Mouse (Mus musculus): Measurements from ENCODE around the gene Fam205a1. TPM values are rescaled to one million over a fixed set of nuclear protein-coding genes. Genes with fewer than 3 reads are reported as not detected.
"Not testable (repeated sequence)": the region's sequence is repeated elsewhere in the genome, so short reads cannot be mapped to it uniquely, and the experiment has no call there.

Fam205a1 gene
- total and polyA plus RNA-seq, 2 experiments from 2014 or later: 0.05 TPM; not detected in 1

GRCm38 (mm10) chr4:42872746-42873435 lies 19.2 kb upstream of the Fam205a1 start:
- no peak for TF ChIP-seq CTCF (IDR thresholded peaks at IDR 0.05; ENCODE audit: low read depth)
- Histone ChIP-seq H3K27me3 (ENCODE audit: insufficient read depth, low read length) (no peaks in the 10 kb centered on the region), H3K9ac (no peak overlapping the region), H3K4me2 (ENCODE audit: low read depth) (no peak overlapping the region), H3K4me1 (ENCODE audit: insufficient read depth) (no peaks in the 10 kb centered on the region), H3K9me3 (ENCODE audit: low read length) (no peaks in the 10 kb centered on the region), H3K36me3 (ENCODE audit: insufficient read depth) (no peaks in the 10 kb centered on the region), H3K27ac (ENCODE audit: low read depth, low read length) (no peak overlapping the region), H3K4me3 (ENCODE audit: low read depth, low read length) (no peak overlapping the region)
- DNase-seq (no peak), ATAC-seq (no peak)
- 90% methylated on average over 16 of the region's 16 CpGs for WGBS

- Histone ChIP-seq H3K27ac (ENCODE audit: low read depth, low read length) (no peak overlapping the region), H3K36me3 (ENCODE audit: insufficient read depth) (no peaks in the 10 kb centered on the region), H3K27me3 (ENCODE audit: insufficient read depth, low read length) (no peaks in the 10 kb centered on the region), H3K4me1 (ENCODE audit: insufficient read depth) (no peaks in the 10 kb centered on the region), H3K9me3 (ENCODE audit: low read length) (no peaks in the 10 kb centered on the region), H3K4me3 (ENCODE audit: low read depth, low read length) (no peak overlapping the region), H3K9ac (no peak overlapping the region), H3K4me2 (ENCODE audit: low read depth) (no peak overlapping the region)
- TF ChIP-seq CTCF (IDR thresholded peaks at IDR 0.05; ENCODE audit: low read depth): no peak
- ATAC-seq (no peak), DNase-seq (no peak)
- WGBS: 95% methylated on average over 7 of the region's 7 CpGs
Measured at GRCm38 (mm10) chr4:42872151-42872550, 18.5 kb upstream of the Fam205a1 start.

GRCm38 (mm10) chr4:42870748-42871147 lies 17.1 kb upstream of the Fam205a1 start:
- H3K4me2 ChIP-seq (ENCODE audit: low read depth): no peak overlapping the region
- H3K27me3 ChIP-seq (ENCODE audit: insufficient read depth, low read length): no peaks in the 10 kb centered on the region
- WGBS: 83% methylated on average over 5 of the region's 5 CpGs
- H3K36me3 ChIP-seq (ENCODE audit: insufficient read depth): no peaks in the 10 kb centered on the region
- 0 out of 2 replicates have a peak, but pooled peaks have one; percentile 43 for ATAC-seq
- DNase-seq: peak; percentile 35
- no peaks in the 10 kb centered on the region for H3K4me1 ChIP-seq (ENCODE audit: insufficient read depth)
- peak; percentile 70 for TF ChIP-seq CTCF (IDR thresholded peaks at IDR 0.05; ENCODE audit: low read depth)
- H3K9me3 ChIP-seq (ENCODE audit: low read length): no peaks in the 10 kb centered on the region
- no peak overlapping the region for H3K27ac ChIP-seq (ENCODE audit: low read depth, low read length)
- H3K9ac ChIP-seq: no peak overlapping the region
- H3K4me3 ChIP-seq (ENCODE audit: low read depth, low read length): no peak overlapping the region

- Histone ChIP-seq H3K4me3 (ENCODE audit: low read depth, low read length) (no peak overlapping the region), H3K27me3 (ENCODE audit: insufficient read depth, low read length) (no peaks in the 10 kb centered on the region), H3K4me1 (ENCODE audit: insufficient read depth) (no peaks in the 10 kb centered on the region), H3K27ac (ENCODE audit: low read depth, low read length) (no peak overlapping the region), H3K9ac (no peak overlapping the region), H3K9me3 (ENCODE audit: low read length) (no peaks in the 10 kb centered on the region), H3K36me3 (ENCODE audit: insufficient read depth) (no peaks in the 10 kb centered on the region), H3K4me2 (ENCODE audit: low read depth) (no peak overlapping the region)
- no peak for TF ChIP-seq CTCF (IDR thresholded peaks at IDR 0.05; ENCODE audit: low read depth)
- no peak for ATAC-seq
- WGBS: 93% methylated on average over 5 of the region's 5 CpGs
- DNase-seq: no peak
Measured at GRCm38 (mm10) chr4:42868193-42868592, 14.5 kb upstream of the Fam205a1 start.

GRCm38 (mm10) chr4:42867390-42867789 lies 13.7 kb upstream of the Fam205a1 start:
- no peak for ATAC-seq
- no peak overlapping the region for H3K4me3 ChIP-seq (ENCODE audit: low read depth, low read length)
- no peaks in the 10 kb centered on the region for H3K4me1 ChIP-seq (ENCODE audit: insufficient read depth)
- TF ChIP-seq CTCF (IDR thresholded peaks at IDR 0.05; ENCODE audit: low read depth): no peak
- no peaks in the 10 kb centered on the region for H3K27me3 ChIP-seq (ENCODE audit: insufficient read depth, low read length)
- DNase-seq: no peak
- no peak overlapping the region for H3K27ac ChIP-seq (ENCODE audit: low read depth, low read length)
- 77% methylated on average over 3 of the region's 3 CpGs for WGBS
- H3K9me3 ChIP-seq (ENCODE audit: low read length): no peaks in the 10 kb centered on the region
- H3K4me2 ChIP-seq (ENCODE audit: low read depth): no peak overlapping the region
- H3K36me3 ChIP-seq (ENCODE audit: insufficient read depth): no peaks in the 10 kb centered on the region
- no peak overlapping the region for H3K9ac ChIP-seq

GRCm38 (mm10) chr4:42863487-42863886 lies 9.8 kb upstream of the Fam205a1 start:
- H3K4me3 ChIP-seq (ENCODE audit: low read depth, low read length); H3K27me3 ChIP-seq (ENCODE audit: insufficient read depth, low read length); DNase-seq; H3K4me1 ChIP-seq (ENCODE audit: insufficient read depth); H3K4me2 ChIP-seq (ENCODE audit: low read depth); H3K36me3 ChIP-seq (ENCODE audit: insufficient read depth); H3K9me3 ChIP-seq (ENCODE audit: low read length); ATAC-seq; H3K9ac ChIP-seq; H3K27ac ChIP-seq (ENCODE audit: low read depth, low read length): not testable (repeated sequence)
- 91% methylated on average over 5 of the region's 5 CpGs for WGBS

GRCm38 (mm10) chr4:42860483-42860882 lies 6.8 kb upstream of the Fam205a1 start:
- not testable (repeated sequence) for ATAC-seq; H3K27me3 ChIP-seq (ENCODE audit: insufficient read depth, low read length); H3K36me3 ChIP-seq (ENCODE audit: insufficient read depth); H3K9me3 ChIP-seq (ENCODE audit: low read length); H3K4me3 ChIP-seq (ENCODE audit: low read depth, low read length); H3K9ac ChIP-seq; H3K27ac ChIP-seq (ENCODE audit: low read depth, low read length); DNase-seq; H3K4me1 ChIP-seq (ENCODE audit: insufficient read depth); H3K4me2 ChIP-seq (ENCODE audit: low read depth)
- 81% methylated on average over 9 of the region's 9 CpGs for WGBS

- DNase-seq; H3K36me3 ChIP-seq (ENCODE audit: insufficient read depth); H3K27ac ChIP-seq (ENCODE audit: low read depth, low read length); H3K4me3 ChIP-seq (ENCODE audit: low read depth, low read length); H3K4me1 ChIP-seq (ENCODE audit: insufficient read depth); ATAC-seq; H3K4me2 ChIP-seq (ENCODE audit: low read depth); H3K9me3 ChIP-seq (ENCODE audit: low read length); H3K9ac ChIP-seq; H3K27me3 ChIP-seq (ENCODE audit: insufficient read depth, low read length): not testable (repeated sequence)
- WGBS: 76% methylated on average over 1 of the region's 1 CpGs
Measured at GRCm38 (mm10) chr4:42856671-42857070, 3.0 kb upstream of the Fam205a1 start, which contains the start of gene Gm12394. TSS of gene Gm12394 (minus strand) at chr4:42856771.

Other genes with a start within 250 kb of the Fam205a1 start
- gene Gm10591, start 241.7 kb downstream of the Fam205a1 start, total RNA-seq (2014; rRNA removed): not detected in 2 replicates
- gene Gm10591, start 241.7 kb downstream of the Fam205a1 start, polyA plus RNA-seq (2015; fragmentation: Nextera tagmentation; extraction: Ambion mirVana): not detected in 2 replicates
- not detected in 2 replicates for gene Gm2564, start 224.2 kb downstream of the Fam205a1 start, total RNA-seq (2014; rRNA removed)
- gene Gm2564, start 224.2 kb downstream of the Fam205a1 start, polyA plus RNA-seq (2015; fragmentation: Nextera tagmentation; extraction: Ambion mirVana): 0.40 TPM in 1 of 2 replicates, not detected in the other
- gene Ccl27b, start 198.6 kb downstream of the Fam205a1 start, total RNA-seq (2014; rRNA removed): not detected in 2 replicates
- not detected in 2 replicates for gene Ccl27b, start 198.6 kb downstream of the Fam205a1 start, polyA plus RNA-seq (2015; fragmentation: Nextera tagmentation; extraction: Ambion mirVana)
- gene Il11ra2, start 192.0 kb downstream of the Fam205a1 start, total RNA-seq (2014; rRNA removed): 0.43 TPM in 1 of 2 replicates, not detected in the other
- not detected in 2 replicates for gene Il11ra2, start 192.0 kb downstream of the Fam205a1 start, polyA plus RNA-seq (2015; fragmentation: Nextera tagmentation; extraction: Ambion mirVana)
- gene 4930578G10Rik, start 118.3 kb downstream of the Fam205a1 start, total RNA-seq (2014; rRNA removed): not detected in 2 replicates
- gene 4930578G10Rik, start 118.3 kb downstream of the Fam205a1 start, polyA plus RNA-seq (2015; fragmentation: Nextera tagmentation; extraction: Ambion mirVana): 0.56 and 0.91 TPM in 2 replicates
- gene Ccl19, start 97.3 kb downstream of the Fam205a1 start, total RNA-seq (2014; rRNA removed): not detected in 2 replicates
- not detected in 2 replicates for gene Ccl19, start 97.3 kb downstream of the Fam205a1 start, polyA plus RNA-seq (2015; fragmentation: Nextera tagmentation; extraction: Ambion mirVana)
- 0.52 TPM in 1 of 2 replicates, not detected in the other for gene Ccl21a, start 79.9 kb downstream of the Fam205a1 start, total RNA-seq (2014; rRNA removed)
- gene Ccl21a, start 79.9 kb downstream of the Fam205a1 start, polyA plus RNA-seq (2015; fragmentation: Nextera tagmentation; extraction: Ambion mirVana): 0.22 and 0.58 TPM in 2 replicates
- gene Gm12394, start 2.9 kb upstream of the Fam205a1 start, total RNA-seq (2014; rRNA removed): 0.23 TPM in 1 of 2 replicates, not detected in the other
- 0.16 and 0.41 TPM in 2 replicates for gene Gm12394, start 2.9 kb upstream of the Fam205a1 start, polyA plus RNA-seq (2015; fragmentation: Nextera tagmentation; extraction: Ambion mirVana)
- not detected in 2 replicates for gene Fam205c, start 20.3 kb upstream of the Fam205a1 start, total RNA-seq (2014; rRNA removed)
- gene Fam205c, start 20.3 kb upstream of the Fam205a1 start, polyA plus RNA-seq (2015; fragmentation: Nextera tagmentation; extraction: Ambion mirVana): 1.8 and 3.2 TPM in 2 replicates
- 77.2 and 82.7 TPM in 2 replicates for gene Phf24, start 62.8 kb upstream of the Fam205a1 start, total RNA-seq (2014; rRNA removed)
- 38.2 and 42.3 TPM in 2 replicates for gene Phf24, start 62.8 kb upstream of the Fam205a1 start, polyA plus RNA-seq (2015; fragmentation: Nextera tagmentation; extraction: Ambion mirVana)
- gene Dnajb5, start 95.9 kb upstream of the Fam205a1 start, total RNA-seq (2014; rRNA removed): 81.0 and 106 TPM in 2 replicates
- gene Dnajb5, start 95.9 kb upstream of the Fam205a1 start, polyA plus RNA-seq (2015; fragmentation: Nextera tagmentation; extraction: Ambion mirVana): 46.8 and 50.7 TPM in 2 replicates
- gene 1700022I11Rik, start 115.7 kb upstream of the Fam205a1 start, total RNA-seq (2014; rRNA removed): not detected in 2 replicates
- gene 1700022I11Rik, start 115.7 kb upstream of the Fam205a1 start, polyA plus RNA-seq (2015; fragmentation: Nextera tagmentation; extraction: Ambion mirVana): 0.23 and 0.63 TPM in 2 replicates
- gene Vcp, start 146.6 kb upstream of the Fam205a1 start, total RNA-seq (2014; rRNA removed): 221 and 255 TPM in 2 replicates
- 357 and 443 TPM in 2 replicates for gene Vcp, start 146.6 kb upstream of the Fam205a1 start, polyA plus RNA-seq (2015; fragmentation: Nextera tagmentation; extraction: Ambion mirVana)
- 12.8 and 21.8 TPM in 2 replicates for gene Fancg, start 156.6 kb upstream of the Fam205a1 start, total RNA-seq (2014; rRNA removed)
- gene Fancg, start 156.6 kb upstream of the Fam205a1 start, polyA plus RNA-seq (2015; fragmentation: Nextera tagmentation; extraction: Ambion mirVana): 10.9 and 12.4 TPM in 2 replicates
- 15.6 and 20.3 TPM in 2 replicates for gene Pigo, start 171.9 kb upstream of the Fam205a1 start, total RNA-seq (2014; rRNA removed)
- gene Pigo, start 171.9 kb upstream of the Fam205a1 start, polyA plus RNA-seq (2015; fragmentation: Nextera tagmentation; extraction: Ambion mirVana): 16.5 and 21.9 TPM in 2 replicates
- 94.4 and 120 TPM in 2 replicates for gene Stoml2, start 177.8 kb upstream of the Fam205a1 start, total RNA-seq (2014; rRNA removed)
- 233 and 240 TPM in 2 replicates for gene Stoml2, start 177.8 kb upstream of the Fam205a1 start, polyA plus RNA-seq (2015; fragmentation: Nextera tagmentation; extraction: Ambion mirVana)
- gene Fam214b, start 192.3 kb upstream of the Fam205a1 start, total RNA-seq (2014; rRNA removed): 35.7 and 42.3 TPM in 2 replicates
- gene Fam214b, start 192.3 kb upstream of the Fam205a1 start, polyA plus RNA-seq (2015; fragmentation: Nextera tagmentation; extraction: Ambion mirVana): 23.4 and 30.9 TPM in 2 replicates
- 52.9 and 54.7 TPM in 2 replicates for gene Unc13b, start 205.1 kb upstream of the Fam205a1 start, total RNA-seq (2014; rRNA removed)
- gene Unc13b, start 205.1 kb upstream of the Fam205a1 start, polyA plus RNA-seq (2015; fragmentation: Nextera tagmentation; extraction: Ambion mirVana): 3.3 and 6.2 TPM in 2 replicates

All from forebrain, postnatal 0 days (tissue).